Mouse (Mus musculus) midbrain, embryonic 15.5 days (tissue): Measurements from ENCODE around the gene Ssbp4. TPM values are rescaled to one million over a fixed set of nuclear protein-coding genes. Genes with fewer than 3 reads are reported as not detected.

Experiments
- ATAC-seq: fragments of 200-750 bp; cut with Nextera tagmentation; replicated peaks from 2 replicates; pipeline ENCODE4 v1.8.0; 2017; ENCODE audit warnings: moderate TSS enrichment
- H3K27ac ChIP-seq: fragments of 300-500 bp; sonication (generic); 2 replicates; pipeline ENCODE4 v1.5.1; 2015; ENCODE audit warnings: mild to moderate bottlenecking, inconsistent platforms
- H3K27me3 ChIP-seq: fragments of 300-500 bp; sonication (generic); replicated peaks from 2 replicates; pipeline ENCODE4 v1.6.1; 2015; ENCODE audit warnings: inconsistent platforms
- H3K36me3 ChIP-seq: fragments of 300-500 bp; sonication (generic); replicated peaks from 2 replicates; pipeline ENCODE4 v1.6.1; 2015; ENCODE audit warnings: inconsistent platforms
- H3K4me1 ChIP-seq: fragments of 300-500 bp; sonication (generic); 2 replicates; pipeline ENCODE4 v1.6.1; 2015; ENCODE audit warnings: inconsistent platforms
- H3K4me2 ChIP-seq: fragments of 300-500 bp; sonication (generic); 2 replicates; pipeline ENCODE4 v1.6.1; 2015; ENCODE audit warnings: inconsistent platforms, mild to moderate bottlenecking, moderate library complexity
- H3K4me3 ChIP-seq: fragments of 300-500 bp; sonication (generic); 2 replicates; pipeline ENCODE4 v1.5.1; 2015; ENCODE audit warnings: mild to moderate bottlenecking, inconsistent platforms
- H3K9ac ChIP-seq: fragments of 300-500 bp; sonication (generic); 2 replicates; pipeline ENCODE4 v1.6.1; 2015; ENCODE audit warnings: mild to moderate bottlenecking, inconsistent platforms
- H3K9me3 ChIP-seq: fragments of 300-500 bp; sonication (generic); 2 replicates; pipeline ENCODE4 v1.6.1; 2016; ENCODE audit warnings: inconsistent platforms
- whole genome bisulfite sequencing: fragments of 180-500 bp; shearing (Covaris S2); methylation state at CpG from one replicate; pipeline ENCODE4 v1.1.7; 2015; ENCODE audit warnings: mixed read lengths; 5-methylcytosine and 5-hydroxymethylcytosine counted together
- polyA plus RNA-seq: library from polyadenylated mRNA; unstranded; fragments of >200 nt; fragmentation: Nextera tagmentation; extraction: Ambion mirVana; gene quantifications from 2 replicates; pipeline ENCODE4 v1.2.1, GENCODE M21; 2015

Ssbp4 gene
- polyA plus RNA-seq, 1 experiment from 2014 or later = 175 TPM

- Histone ChIP-seq H3K4me1 (peaks cover 5% of the 10 kb centered on the region; the same call in 1 of the 2 replicates), H3K4me2 (no peak overlapping the region), H3K36me3 (no peaks in the 10 kb centered on the region), H3K4me3 (no peak overlapping the region), H3K9ac (no peak overlapping the region), H3K27me3 (no peaks in the 10 kb centered on the region), H3K27ac (no peak overlapping the region), H3K9me3 (no peaks in the 10 kb centered on the region)
- 80% methylated on average over 6 of the region's 6 CpGs for WGBS
- no peak for ATAC-seq
These were observed 37.7 kb downstream of the Ssbp4 start for GRCm38 (mm10) chr8:70570990-70571389.

GRCm38 (mm10) chr8:70570360-70570759 lies 38.3 kb downstream of the Ssbp4 start:
- no peak overlapping the region for H3K9ac ChIP-seq
- no peak overlapping the region for H3K4me2 ChIP-seq
- no peaks in the 10 kb centered on the region for H3K27me3 ChIP-seq
- ATAC-seq = no peak
- no peak overlapping the region for H3K27ac ChIP-seq
- H3K36me3 ChIP-seq = no peaks in the 10 kb centered on the region
- no peak overlapping the region for H3K4me3 ChIP-seq
- no peaks in the 10 kb centered on the region for H3K9me3 ChIP-seq
- H3K4me1 ChIP-seq = peaks cover 5% of the 10 kb centered on the region; the same call in 1 of the 2 replicates

GRCm38 (mm10) chr8:70565561-70565960 lies 43.1 kb downstream of the Ssbp4 start:
- H3K4me3 ChIP-seq = no peak overlapping the region
- no peak overlapping the region for H3K9ac ChIP-seq
- no peak for ATAC-seq
- no peak overlapping the region for H3K27ac ChIP-seq
- H3K9me3 ChIP-seq = no peaks in the 10 kb centered on the region
- WGBS = 85% methylated on average over 3 of the region's 3 CpGs
- H3K36me3 ChIP-seq = no peaks in the 10 kb centered on the region
- peaks cover 5% of the 10 kb centered on the region; the same call in 1 of the 2 replicates for H3K4me1 ChIP-seq
- H3K4me2 ChIP-seq = no peak overlapping the region
- H3K27me3 ChIP-seq = no peaks in the 10 kb centered on the region

GRCm38 (mm10) chr8:70564696-70565235 lies 43.9 kb downstream of the Ssbp4 start:
- 75% methylated on average over 3 of the region's 3 CpGs for WGBS

GRCm38 (mm10) chr8:70563763-70564387 lies 44.8 kb downstream of the Ssbp4 start:
- Histone ChIP-seq H3K9ac (no peak overlapping the region), H3K4me1 (peaks cover 5% of the 10 kb centered on the region; the same call in 1 of the 2 replicates), H3K9me3 (no peaks in the 10 kb centered on the region), H3K36me3 (no peaks in the 10 kb centered on the region), H3K4me2 (no peak overlapping the region), H3K4me3 (no peak overlapping the region), H3K27ac (no peak overlapping the region), H3K27me3 (no peaks in the 10 kb centered on the region)
- 93% methylated on average over 6 of the region's 6 CpGs for WGBS
- ATAC-seq = no peak

More at GRCm38 (mm10) chr8:70564696-70565235, 43.9 kb downstream of the Ssbp4 start:
- no peak for ATAC-seq
- H3K4me1 ChIP-seq = peaks cover 5% of the 10 kb centered on the region; the same call in 1 of the 2 replicates
- no peak overlapping the region for H3K9ac ChIP-seq
- no peak overlapping the region for H3K4me2 ChIP-seq
- no peak overlapping the region for H3K4me3 ChIP-seq
- H3K27ac ChIP-seq = no peak overlapping the region
- H3K27me3 ChIP-seq = no peaks in the 10 kb centered on the region
- H3K36me3 ChIP-seq = no peaks in the 10 kb centered on the region
- H3K9me3 ChIP-seq = no peaks in the 10 kb centered on the region

- no peak for ATAC-seq
- Histone ChIP-seq H3K36me3 (no peaks in the 10 kb centered on the region), H3K4me2 (no peak overlapping the region), H3K4me3 (no peak overlapping the region), H3K9me3 (no peaks in the 10 kb centered on the region), H3K27me3 (no peaks in the 10 kb centered on the region), H3K4me1 (peaks cover 5% of the 10 kb centered on the region; the same call in 1 of the 2 replicates), H3K27ac (no peak overlapping the region), H3K9ac (no peak overlapping the region)
- WGBS = 84% methylated on average over 3 of the region's 3 CpGs
These were observed 45.9 kb downstream of the Ssbp4 start for GRCm38 (mm10) chr8:70562802-70563201.

- Histone ChIP-seq H3K36me3 (no peaks in the 10 kb centered on the region), H3K27me3 (no peaks in the 10 kb centered on the region), H3K4me3 (no peak overlapping the region), H3K4me2 (no peak overlapping the region), H3K9me3 (no peaks in the 10 kb centered on the region), H3K9ac (no peak overlapping the region), H3K4me1 (peaks cover 5% of the 10 kb centered on the region; the same call in 1 of the 2 replicates), H3K27ac (no peak overlapping the region)
- WGBS = 84% methylated on average over 7 of the region's 7 CpGs
- ATAC-seq = no peak
These were observed 46.7 kb downstream of the Ssbp4 start for GRCm38 (mm10) chr8:70561809-70562535.

- H3K27me3 ChIP-seq = no peaks in the 10 kb centered on the region
- H3K36me3 ChIP-seq = no peaks in the 10 kb centered on the region
- H3K4me1 ChIP-seq = peaks cover 5% of the 10 kb centered on the region; the same call in 1 of the 2 replicates
- no peak overlapping the region for H3K9ac ChIP-seq
- H3K4me2 ChIP-seq = no peak overlapping the region
- no peak for ATAC-seq
- no peak overlapping the region for H3K4me3 ChIP-seq
- 86% methylated on average over 4 of the region's 4 CpGs for WGBS
- no peaks in the 10 kb centered on the region for H3K9me3 ChIP-seq
- no peak overlapping the region for H3K27ac ChIP-seq
These were observed 47.3 kb downstream of the Ssbp4 start for GRCm38 (mm10) chr8:70561357-70561756.

- H3K9me3 ChIP-seq = no peaks in the 10 kb centered on the region
- 58% methylated on average over 3 of the region's 3 CpGs for WGBS
- no peaks in the 10 kb centered on the region for H3K27me3 ChIP-seq
- ATAC-seq = no peak
- H3K4me1 ChIP-seq = peaks cover 5% of the 10 kb centered on the region; the same call in 1 of the 2 replicates
- no peaks in the 10 kb centered on the region for H3K36me3 ChIP-seq
- no peak overlapping the region for H3K27ac ChIP-seq
- no peak overlapping the region for H3K4me3 ChIP-seq
- H3K4me2 ChIP-seq = no peak overlapping the region
- H3K9ac ChIP-seq = no peak overlapping the region
These were observed 48.1 kb downstream of the Ssbp4 start for GRCm38 (mm10) chr8:70560564-70560963.

- H3K9ac ChIP-seq = no peak overlapping the region
- no peak overlapping the region for H3K4me3 ChIP-seq
- ATAC-seq = no peak
- peaks cover 5% of the 10 kb centered on the region; the same call in 1 of the 2 replicates for H3K4me1 ChIP-seq
- no peaks in the 10 kb centered on the region for H3K9me3 ChIP-seq
- H3K27me3 ChIP-seq = no peaks in the 10 kb centered on the region
- no peak overlapping the region for H3K4me2 ChIP-seq
- no peak overlapping the region for H3K27ac ChIP-seq
- H3K36me3 ChIP-seq = no peaks in the 10 kb centered on the region
- 90% methylated on average over 2 of the region's 2 CpGs for WGBS
These were observed 48.6 kb downstream of the Ssbp4 start for GRCm38 (mm10) chr8:70560096-70560495.

GRCm38 (mm10) chr8:70558983-70559382 lies 49.7 kb downstream of the Ssbp4 start:
- Histone ChIP-seq H3K36me3 (no peaks in the 10 kb centered on the region), H3K9me3 (no peaks in the 10 kb centered on the region), H3K27me3 (no peaks in the 10 kb centered on the region), H3K27ac (no peak overlapping the region), H3K4me2 (no peak overlapping the region), H3K4me3 (no peak overlapping the region), H3K4me1 (peaks cover 2% of the 10 kb centered on the region), H3K9ac (no peak overlapping the region)
- no peak for ATAC-seq
- 86% methylated on average over 3 of the region's 3 CpGs for WGBS

- Histone ChIP-seq H3K4me1 (peaks cover 8% of the 10 kb centered on the region), H3K4me2 (no peak overlapping the region), H3K4me3 (no peak overlapping the region), H3K9me3 (no peaks in the 10 kb centered on the region), H3K9ac (no peak overlapping the region), H3K36me3 (no peaks in the 10 kb centered on the region), H3K27me3 (no peaks in the 10 kb centered on the region), H3K27ac (no peak overlapping the region)
- ATAC-seq = no peak
- 69% methylated on average over 4 of the region's 4 CpGs for WGBS
These were observed 50.3 kb downstream of the Ssbp4 start for GRCm38 (mm10) chr8:70558334-70558733.
